Mouse (Mus musculus) lung, embryonic 14.5 days (tissue): ENCODE data around the gene Pam16. TPM values are rescaled to one million over a fixed set of nuclear protein-coding genes. Genes with fewer than 3 reads are reported as not detected.

Experiments
- ATAC-seq: fragments of 200-750 bp; cut with Nextera tagmentation; 2 replicates; pipeline ENCODE4 v1.8.0; 2017; ENCODE audit warnings: mild to moderate bottlenecking, moderate TSS enrichment, moderate library complexity; ENCODE audit not compliant: insufficient read depth
- DNase-seq: peaks from one replicate; pipeline ENCODE4 v3.0.0-alpha.2; 2015
- H3K27ac ChIP-seq: fragments of 300-500 bp; sonication (generic); 2 replicates; pipeline ENCODE4 v1.5.1; 2014; ENCODE audit warnings: low read depth, mild to moderate bottlenecking, moderate library complexity
- H3K27me3 ChIP-seq: fragments of 300-500 bp; sonication (generic); 2 replicates; pipeline ENCODE4 v1.6.1; 2014; ENCODE audit warnings: low read length, control low read depth; ENCODE audit not compliant: insufficient read depth
- H3K36me3 ChIP-seq: fragments of 300-500 bp; sonication (generic); 2 replicates; pipeline ENCODE4 v1.6.1; 2014; ENCODE audit warnings: control low read depth; ENCODE audit not compliant: insufficient read depth
- H3K4me1 ChIP-seq: fragments of 300-500 bp; sonication (generic); 2 replicates; pipeline ENCODE4 v1.6.1; 2014; ENCODE audit warnings: antibody characterized with exemption, control low read depth; ENCODE audit not compliant: insufficient read depth
- H3K4me2 ChIP-seq: fragments of 300-500 bp; sonication (generic); 2 replicates; pipeline ENCODE4 v1.6.1; 2014; ENCODE audit warnings: mild to moderate bottlenecking
- H3K4me3 ChIP-seq: fragments of 300-500 bp; sonication (generic); 2 replicates; pipeline ENCODE4 v1.5.1; 2014; ENCODE audit warnings: low read depth, low read length
- H3K9ac ChIP-seq: fragments of 300-500 bp; sonication (generic); 2 replicates; pipeline ENCODE4 v1.6.1; 2014
- H3K9me3 ChIP-seq: fragments of 300-500 bp; sonication (generic); 2 replicates; pipeline ENCODE4 v1.6.1; 2016; ENCODE audit warnings: low read depth, low read length, control low read depth
- CTCF ChIP-seq: IDR thresholded peaks from 2 replicates; pipeline ENCODE4 v1.5.1; 2016; ENCODE audit warnings: antibody characterized with exemption, low read depth
- WGBS: fragments of 180-500 bp; shearing (Covaris S2); extraction: QIAGEN DNeasy Blood & Tissue Kit; methylation state at CpG from one replicate; pipeline ENCODE4 v1.1.7; 2014; 5-methylcytosine and 5-hydroxymethylcytosine counted together
- polyA plus RNA-seq: library from polyadenylated mRNA; unstranded; fragments of >200 nt; fragmentation: Nextera tagmentation; extraction: Ambion mirVana; gene quantifications from 2 replicates; pipeline ENCODE4 v1.2.1, GENCODE M21; 2014

Pam16 gene
- polyA plus RNA-seq, 1 experiment from 2014 or later, result 81.9 TPM

DNA sequence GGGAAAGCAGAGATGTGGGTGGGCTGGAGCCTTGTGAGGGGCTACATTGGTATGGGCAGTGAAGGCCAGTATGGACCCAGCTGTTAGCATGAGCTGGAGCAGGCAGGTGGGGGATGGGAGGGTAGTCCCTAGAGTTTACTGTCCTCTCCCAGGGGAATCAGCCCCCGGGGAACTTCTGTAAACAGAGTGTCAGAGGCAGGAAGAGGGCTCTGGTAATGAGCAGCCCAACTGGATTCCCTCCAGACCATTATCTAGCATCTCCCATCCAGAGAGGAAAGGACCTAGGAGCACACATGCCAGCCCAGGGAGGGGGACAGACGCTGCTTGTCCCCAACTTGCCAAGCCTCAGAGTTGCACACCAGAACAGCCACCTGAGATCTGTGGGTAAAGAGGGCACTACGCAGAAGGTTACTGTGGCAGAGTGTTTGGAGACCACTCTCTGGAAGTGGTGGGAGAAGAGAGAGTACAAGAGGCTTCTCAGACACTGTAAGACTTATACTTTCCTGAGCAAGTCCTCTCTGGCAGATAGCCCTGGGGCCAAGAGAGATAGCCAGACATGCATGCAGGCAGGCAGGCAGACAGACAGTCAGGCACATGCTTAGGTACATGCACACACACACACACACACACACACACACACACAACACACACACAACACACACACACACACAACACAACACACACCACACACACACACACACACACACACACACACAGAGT, 16.5 kb upstream of the Pam16 start:
- ATAC-seq (peak; percentile 35), DNase-seq (peak; percentile 87)
- peaks cover 21% of the 10 kb centered on the region; the same call in 1 of the 2 replicates for H3K36me3 ChIP-seq
- peak overlapping the region; percentile 82 for H3K9ac ChIP-seq
- H3K9me3 ChIP-seq, result no peaks in the 10 kb centered on the region
- peak overlapping the region; percentile 88 for H3K4me2 ChIP-seq
- no peak for TF ChIP-seq CTCF
- H3K4me1 ChIP-seq, result peaks cover 38% of the 10 kb centered on the region
- peak overlapping the region; percentile 81 for H3K4me3 ChIP-seq
- no peaks in the 10 kb centered on the region for H3K27me3 ChIP-seq
- 7% methylated on average over 3 of the region's 3 CpGs for WGBS
- peak overlapping the region; percentile 93 for H3K27ac ChIP-seq

DNA sequence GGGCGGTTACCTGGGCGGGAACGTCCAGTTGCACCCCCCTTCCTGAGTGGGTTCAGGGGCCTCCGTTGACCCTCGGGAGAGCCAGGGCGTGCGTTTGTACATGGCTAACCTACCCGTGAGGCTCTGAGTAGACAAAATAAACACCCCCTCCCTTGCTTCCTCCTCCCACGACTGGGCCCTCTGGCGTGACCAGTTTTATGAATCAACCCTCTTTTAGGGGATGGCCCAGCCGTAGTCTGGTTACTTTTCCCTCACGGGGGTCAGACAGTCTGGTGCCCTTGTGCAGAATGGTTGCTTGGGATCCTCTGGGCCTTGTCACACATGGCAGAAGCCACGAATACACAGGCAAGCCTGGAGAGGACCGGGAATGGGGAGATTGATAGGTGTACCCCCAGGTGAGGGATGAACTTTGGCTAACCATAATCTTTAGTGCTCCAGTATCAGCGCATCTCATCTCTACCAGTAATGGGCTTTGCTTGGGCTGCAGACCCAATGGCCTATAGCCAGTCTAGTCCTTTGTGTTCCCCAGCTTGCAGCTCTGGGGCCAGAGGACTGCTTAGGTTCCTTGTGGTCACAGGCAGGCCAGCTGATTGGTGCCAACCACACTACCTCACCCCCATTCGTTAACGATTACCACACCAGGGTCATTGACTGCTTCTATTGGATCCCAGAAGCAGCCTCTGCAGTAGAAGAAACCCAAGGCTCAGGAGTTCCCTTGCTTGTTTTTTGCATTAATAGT, 15.6 kb upstream of the Pam16 start:
- TF ChIP-seq CTCF, result no peak
- Histone ChIP-seq H3K4me1 (peaks cover 34% of the 10 kb centered on the region), H3K4me3 (peak overlapping the region; percentile 81), H3K27me3 (no peaks in the 10 kb centered on the region), H3K27ac (peak overlapping the region; percentile 93), H3K36me3 (peaks cover 16% of the 10 kb centered on the region; the same call in 1 of the 2 replicates), H3K9ac (peak overlapping the region; percentile 82), H3K4me2 (peak overlapping the region; percentile 88), H3K9me3 (no peaks in the 10 kb centered on the region)
- ATAC-seq (peak; percentile 21), DNase-seq (peak; percentile 62)
- WGBS, result 3% methylated on average over 17 of the region's 17 CpGs

DNA sequence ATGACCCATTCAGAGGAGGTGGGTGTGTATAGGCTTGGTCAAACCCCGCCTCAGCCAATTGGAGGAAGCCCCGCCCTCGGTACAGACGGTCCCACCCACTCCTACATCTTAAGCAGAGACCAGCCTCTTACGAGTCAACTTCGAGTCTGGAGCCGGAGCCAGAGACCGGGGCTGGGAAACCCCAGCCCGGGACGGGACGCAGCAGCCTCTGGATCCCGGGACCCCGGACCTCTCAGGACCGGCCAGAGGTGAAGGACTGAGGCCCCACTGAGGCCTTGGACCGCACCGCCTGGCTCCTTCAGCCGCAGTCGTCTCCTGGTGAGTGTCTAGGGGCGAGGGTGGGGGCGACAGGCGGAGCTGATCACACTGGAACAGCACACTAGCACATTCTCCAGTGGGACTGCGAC, 15.0 kb upstream of the Pam16 start, which contains the start of the genes Vasn and Dnaja3:
TSS of gene Vasn (plus strand) at position 111 of the 407 bp plus-strand sequence.
TSS of gene Dnaja3 (plus strand) at position 159 of the 407 bp plus-strand sequence.
- H3K36me3 ChIP-seq, result peaks cover 16% of the 10 kb centered on the region; the same call in 1 of the 2 replicates
- H3K4me2 ChIP-seq, result peak within 1 kb of the TSS; percentile 88
- H3K4me3 ChIP-seq, result peak within 1 kb of the TSS; percentile 81
- no peak for TF ChIP-seq CTCF
- H3K27ac ChIP-seq, result peak within 1 kb of the TSS; percentile 93
- H3K4me1 ChIP-seq, result peaks cover 34% of the 10 kb centered on the region
- H3K9ac ChIP-seq, result peak within 1 kb of the TSS; percentile 82
- no peaks in the 10 kb centered on the region for H3K27me3 ChIP-seq
- ATAC-seq (peak; percentile 92), DNase-seq (peak; percentile 96)
- no peaks in the 10 kb centered on the region for H3K9me3 ChIP-seq
- 3% methylated on average over 22 of the region's 22 CpGs for WGBS

DNA sequence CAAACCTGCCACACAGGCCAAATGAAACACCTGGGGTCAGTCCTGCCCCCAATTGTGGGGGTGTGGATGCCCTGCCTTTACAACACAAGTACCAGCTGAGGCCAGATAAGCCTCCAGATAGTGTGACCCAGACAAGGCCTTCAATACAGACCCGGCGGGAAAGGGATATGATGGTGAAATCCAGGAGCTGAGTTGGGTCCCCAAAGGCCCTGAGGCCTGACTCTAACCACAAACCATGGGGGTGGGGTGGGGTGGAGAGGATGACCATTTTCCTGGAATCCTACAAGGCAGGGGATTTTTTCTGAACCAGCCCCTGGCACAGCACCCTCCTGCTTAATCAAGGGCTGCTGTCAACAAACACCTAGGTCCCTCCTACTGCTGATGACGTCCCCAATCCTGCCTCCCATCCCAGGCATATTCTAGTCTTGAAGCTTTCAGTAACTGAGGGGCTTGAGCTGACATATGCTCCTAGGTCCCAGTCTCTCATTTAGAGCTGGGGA, 14.2 kb upstream of the Pam16 start:
- ATAC-seq (no peak), DNase-seq (no peak)
- H3K27ac ChIP-seq, result no peak overlapping the region
- no peak overlapping the region for H3K4me3 ChIP-seq
- no peaks in the 10 kb centered on the region for H3K27me3 ChIP-seq
- no peak for TF ChIP-seq CTCF
- 85% methylated on average over 3 of the region's 3 CpGs for WGBS
- peaks cover 25% of the 10 kb centered on the region for H3K4me1 ChIP-seq
- no peak overlapping the region for H3K4me2 ChIP-seq
- H3K9me3 ChIP-seq, result no peaks in the 10 kb centered on the region
- H3K9ac ChIP-seq, result no peak overlapping the region
- H3K36me3 ChIP-seq, result peaks cover 10% of the 10 kb centered on the region; the same call in 1 of the 2 replicates

DNA sequence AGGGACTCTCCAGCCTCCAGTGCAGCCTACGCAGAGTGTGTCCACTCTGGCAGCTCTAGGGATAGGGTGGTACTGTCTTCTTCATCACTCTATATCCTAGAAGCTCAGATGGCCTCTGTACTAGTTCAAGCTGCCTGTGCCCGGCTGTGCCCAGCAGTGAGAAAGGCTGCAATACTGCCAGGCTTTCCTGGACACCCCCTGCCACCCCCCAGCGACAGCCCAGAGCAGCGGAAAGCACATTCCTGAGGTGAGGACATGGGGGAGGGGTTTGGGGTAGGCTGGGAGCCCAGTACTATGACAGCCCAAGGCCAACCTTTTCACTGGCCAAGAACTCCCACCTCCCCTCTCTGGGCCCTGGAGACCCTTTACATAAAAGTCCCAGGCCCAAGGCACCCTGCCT, 11.0 kb upstream of the Pam16 start:
- no peak overlapping the region for H3K27ac ChIP-seq
- 0 out of 2 replicates have a peak, but pooled peaks cover 3% of the 10 kb centered on the region for H3K36me3 ChIP-seq
- no peak for TF ChIP-seq CTCF
- no peaks in the 10 kb centered on the region for H3K9me3 ChIP-seq
- H3K4me3 ChIP-seq, result no peak overlapping the region
- H3K4me2 ChIP-seq, result no peak overlapping the region
- 0 out of 2 replicates have a peak, but pooled peaks cover 3% of the 10 kb centered on the region for H3K4me1 ChIP-seq
- DNase-seq (no peak), ATAC-seq (no peak)
- 57% methylated on average over 4 of the region's 4 CpGs for WGBS
- H3K27me3 ChIP-seq, result no peaks in the 10 kb centered on the region
- no peak overlapping the region for H3K9ac ChIP-seq

DNA sequence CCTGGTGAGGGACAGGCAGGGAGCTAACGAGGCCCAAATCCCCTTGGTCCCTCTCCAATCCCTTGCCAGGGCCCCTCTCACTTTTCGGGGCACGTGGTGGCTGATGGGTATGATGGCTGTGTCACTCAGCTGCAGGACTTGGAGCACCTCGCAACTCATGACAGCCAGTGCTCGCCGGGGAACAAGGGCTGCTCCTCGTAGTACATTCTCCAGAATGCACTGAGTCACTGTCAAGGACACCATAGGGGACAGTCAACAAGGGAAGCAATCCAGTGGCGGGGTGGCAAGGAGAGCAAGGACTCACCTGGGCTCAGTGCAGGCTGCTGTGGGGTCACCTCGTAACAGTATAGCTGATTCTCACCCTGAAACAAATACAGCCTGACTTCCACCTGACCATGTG, 9.9 kb upstream of the Pam16 start:
- WGBS, result 79% methylated on average over 9 of the region's 9 CpGs
- Histone ChIP-seq H3K4me3 (no peak overlapping the region), H3K27ac (no peak overlapping the region), H3K9ac (no peak overlapping the region), H3K27me3 (no peaks in the 10 kb centered on the region), H3K4me2 (no peak overlapping the region), H3K36me3 (0 out of 2 replicates have a peak, but pooled peaks cover 3% of the 10 kb centered on the region), H3K4me1 (no peaks in the 10 kb centered on the region), H3K9me3 (no peaks in the 10 kb centered on the region)
- no peak for ATAC-seq
- TF ChIP-seq CTCF, result no peak
- DNase-seq, result no peak

DNA sequence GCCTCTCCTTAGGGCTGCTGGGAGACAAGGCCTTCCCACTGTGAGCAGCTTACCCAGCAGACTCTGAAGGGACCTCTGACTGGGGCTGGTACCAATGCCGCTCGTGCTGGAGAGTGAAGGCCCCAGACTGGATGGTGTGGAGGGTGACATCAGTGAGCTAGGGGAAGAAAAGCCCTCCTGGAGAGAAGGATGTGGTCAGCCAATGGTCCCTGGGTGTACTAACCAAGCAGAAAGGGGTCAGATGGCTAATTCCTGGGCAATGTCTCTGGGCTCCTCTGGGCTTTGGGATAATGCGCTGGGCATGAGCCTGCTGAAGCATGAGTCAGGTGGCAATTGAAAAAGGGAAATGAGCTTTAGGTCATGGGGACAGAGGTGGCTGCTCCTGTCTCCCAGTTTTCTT, 8.9 kb upstream of the Pam16 start:
- H3K4me2 ChIP-seq, result no peak overlapping the region
- WGBS, result 90% methylated on average over 3 of the region's 3 CpGs
- no peak for TF ChIP-seq CTCF

More for the DNA sequence above, 8.9 kb upstream of the Pam16 start:
- Histone ChIP-seq H3K9ac (no peak overlapping the region), H3K4me1 (no peaks in the 10 kb centered on the region), H3K36me3 (0 out of 2 replicates have a peak, but pooled peaks cover 3% of the 10 kb centered on the region), H3K27me3 (no peaks in the 10 kb centered on the region), H3K27ac (no peak overlapping the region), H3K9me3 (no peaks in the 10 kb centered on the region), H3K4me3 (no peak overlapping the region)
- no peak for DNase-seq
- ATAC-seq, result no peak
